ENCODE assay signal across 16 mouse cellular contexts in genomic region chr9:95052160-95052559, GRCm38 (mm10).
"Had no signal": no experiment of that assay in that cellular context is flagged by ENCODE, and none has a peak within 500 bp of the region (broad histone marks: within the 10 kb centered on the region; RNA-seq: fewer than 3 reads in every experiment).

No protein-coding gene starts in this region.

- H3K9ac ChIP-seq: limb, embryonic 12.5 days; liver, embryonic 13.5 days; liver, postnatal 0 days; lung, embryonic 15.5 days; midbrain, embryonic 12.5 days had no signal

- H3K9me3 ChIP-seq: limb, embryonic 12.5 days; liver, embryonic 13.5 days; lung, embryonic 15.5 days; megakaryocyte, embryonic 14.5 days; midbrain, embryonic 12.5 days had no signal

- H3K4me3 ChIP-seq: limb, embryonic 12.5 days; liver, embryonic 13.5 days; lung, embryonic 15.5 days; megakaryocyte, embryonic 14.5 days; midbrain, embryonic 12.5 days had no signal

- H3K4me1 ChIP-seq: limb, embryonic 12.5 days; liver, embryonic 13.5 days; lung, embryonic 15.5 days; midbrain, embryonic 12.5 days had no signal

- ATAC-seq: inflammation-experienced regulatory T-cells, adult 6 months; liver, postnatal 0 days; midbrain, embryonic 16.5 days had no signal

- H3K27ac ChIP-seq: limb, embryonic 12.5 days; liver, embryonic 13.5 days; lung, embryonic 15.5 days; macrophage; midbrain, embryonic 12.5 days had no signal

- H3K4me2 ChIP-seq: limb, embryonic 12.5 days; liver, embryonic 13.5 days; lung, embryonic 15.5 days; midbrain, embryonic 12.5 days had no signal

- H3K27me3 ChIP-seq: limb, embryonic 12.5 days; liver, embryonic 13.5 days; lung, embryonic 15.5 days; midbrain, embryonic 12.5 days had no signal

- DNase-seq: kidney, adult 8-10 months; kidney, postnatal 25 days; layer of hippocampus, adult 9-11 months; liver; liver, embryonic 13.5 days; liver, postnatal 0 days; lung, postnatal 14 days; thymus, adult 18-20 months; thymus, postnatal 14 days had no signal

- H3K36me3 ChIP-seq: limb, embryonic 12.5 days; liver, embryonic 13.5 days; lung, embryonic 15.5 days; midbrain, embryonic 12.5 days had no signal
